Mouse (Mus musculus): ENCODE measurements around the gene Smdt1. TPM values are rescaled to one million over a fixed set of nuclear protein-coding genes. Genes with fewer than 3 reads are reported as not detected.

Gene Smdt1
- polyA plus RNA-seq, 1 experiment = 17.8 TPM

DNA sequence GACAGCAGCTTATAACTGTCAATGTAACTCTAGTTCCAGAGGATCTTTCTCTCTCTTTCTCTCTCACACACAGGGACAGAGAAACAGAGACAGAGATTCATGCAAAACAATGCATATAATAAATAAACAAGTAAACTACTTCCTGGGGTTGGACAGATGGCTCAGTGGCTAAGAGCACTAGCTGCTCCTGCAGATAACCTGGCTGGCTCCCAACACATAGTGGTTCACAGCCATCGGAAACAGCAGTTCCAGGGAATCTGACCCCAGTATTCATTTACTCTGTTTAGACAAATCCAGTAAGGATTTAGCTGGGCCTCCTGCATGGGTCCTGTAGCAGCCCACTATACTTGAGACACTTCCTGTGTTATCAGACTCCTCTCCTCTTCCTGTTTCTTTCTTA is 19.1 kb upstream of the Smdt1 start:
- H3K36me3 ChIP-seq (ENCODE audit: control insufficient read depth) = no peaks in the 10 kb centered on the region
- no peaks in the 10 kb centered on the region for H3K4me1 ChIP-seq (ENCODE audit: control insufficient read depth)
- TF ChIP-seq GATA1 (IDR thresholded peaks at IDR 0.05; ENCODE audit: low read length) (no peak), TAL1 (IDR thresholded peaks at IDR 0.05; ENCODE audit: low read length) (no peak)
- H3K27me3 ChIP-seq (ENCODE audit: control insufficient read depth) = 0 out of 2 replicates have a peak, but pooled peaks cover 4% of the 10 kb centered on the region
- peaks cover 6% of the 10 kb centered on the region for H3K9me3 ChIP-seq (ENCODE audit: control insufficient read depth, low read length)
- no peak overlapping the region for H3K4me3 ChIP-seq (replicated peaks)

DNA sequence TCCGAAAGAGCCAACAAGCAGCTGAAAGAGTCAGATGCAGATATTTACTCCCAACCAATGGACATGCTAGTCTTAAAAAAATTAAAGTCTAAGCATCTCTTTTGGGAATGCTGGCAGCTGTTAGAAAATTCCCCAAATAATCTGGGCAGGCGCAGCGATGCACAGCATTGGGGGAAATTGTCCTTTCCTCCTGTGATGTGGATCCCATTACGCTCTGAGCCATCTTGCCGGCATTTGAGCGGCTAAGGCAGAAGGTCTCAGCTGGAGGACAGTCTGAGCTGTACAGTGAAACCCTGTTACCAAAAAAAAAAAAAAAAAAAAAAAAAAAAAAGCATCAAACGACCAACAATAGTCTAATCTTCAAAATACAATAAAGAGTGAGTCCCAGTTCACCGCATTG is 16.6 kb upstream of the Smdt1 start:
- Histone ChIP-seq H3K9me3 (ENCODE audit: control insufficient read depth, low read length) (peaks cover 6% of the 10 kb centered on the region), H3K4me3 (replicated peaks) (no peak overlapping the region), H3K27me3 (ENCODE audit: control insufficient read depth) (0 out of 2 replicates have a peak, but pooled peaks cover 4% of the 10 kb centered on the region), H3K36me3 (ENCODE audit: control insufficient read depth) (no peaks in the 10 kb centered on the region), H3K4me1 (ENCODE audit: control insufficient read depth) (no peaks in the 10 kb centered on the region)
- TF ChIP-seq TAL1 (IDR thresholded peaks at IDR 0.05; ENCODE audit: low read length) (no peak), GATA1 (IDR thresholded peaks at IDR 0.05; ENCODE audit: low read length) (no peak)

DNA sequence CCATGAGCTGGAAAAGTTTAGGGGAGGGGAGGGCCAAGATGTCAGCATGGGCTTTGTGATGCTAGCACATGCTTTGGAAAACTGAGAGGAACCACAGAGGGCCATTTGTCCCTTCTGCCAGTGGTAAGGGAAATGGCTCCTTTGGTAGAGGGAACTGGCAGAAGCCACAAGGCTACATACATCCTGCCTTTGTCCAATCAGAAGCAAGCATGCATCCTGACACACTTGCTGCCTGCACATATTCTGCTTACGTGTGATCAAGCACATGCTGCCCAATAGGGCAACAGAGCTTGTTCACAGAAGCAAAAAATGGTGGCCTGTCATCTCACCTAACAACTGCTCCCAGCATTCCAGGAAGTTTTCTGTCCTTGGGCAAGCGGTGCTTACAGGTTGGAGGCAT is 13.4 kb upstream of the Smdt1 start:
- 0 out of 2 replicates have a peak, but pooled peaks cover 4% of the 10 kb centered on the region for H3K27me3 ChIP-seq (ENCODE audit: control insufficient read depth)
- H3K4me3 ChIP-seq (replicated peaks) = no peak overlapping the region
- peaks cover 6% of the 10 kb centered on the region for H3K9me3 ChIP-seq (ENCODE audit: control insufficient read depth, low read length)
- peaks cover 4% of the 10 kb centered on the region for H3K4me1 ChIP-seq (ENCODE audit: control insufficient read depth)
- H3K36me3 ChIP-seq (ENCODE audit: control insufficient read depth) = peaks cover 17% of the 10 kb centered on the region
- TF ChIP-seq GATA1 (IDR thresholded peaks at IDR 0.05; ENCODE audit: low read length) (no peak), TAL1 (IDR thresholded peaks at IDR 0.05; ENCODE audit: low read length) (no peak)

DNA sequence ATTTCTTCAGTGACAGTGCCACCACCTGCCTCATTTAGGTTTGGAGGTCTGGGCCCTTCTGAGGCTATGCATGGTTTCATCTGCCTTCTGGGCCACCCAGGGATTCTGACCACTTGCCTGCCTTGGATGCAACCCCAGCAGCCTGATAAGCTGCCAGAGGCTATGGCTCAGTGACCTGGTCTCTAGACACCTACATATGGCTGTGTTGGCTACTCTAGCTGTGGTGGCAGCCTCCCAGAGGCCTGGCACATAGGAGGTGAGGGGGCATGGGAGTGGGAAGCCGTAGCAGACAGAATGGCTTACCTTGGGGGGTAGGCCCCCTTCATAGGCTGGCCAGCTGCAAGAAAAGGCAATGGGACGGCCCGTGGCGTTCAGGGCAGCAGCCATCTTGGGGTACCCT is 3.6 kb upstream of the Smdt1 start:
- Histone ChIP-seq H3K4me3 (replicated peaks) (no peak overlapping the region), H3K36me3 (ENCODE audit: control insufficient read depth) (peaks cover 66% of the 10 kb centered on the region), H3K27me3 (ENCODE audit: control insufficient read depth) (no peaks in the 10 kb centered on the region), H3K4me1 (ENCODE audit: control insufficient read depth) (peaks cover 47% of the 10 kb centered on the region), H3K9me3 (ENCODE audit: control insufficient read depth, low read length) (no peaks in the 10 kb centered on the region)
- TF ChIP-seq GATA1 (IDR thresholded peaks at IDR 0.05; ENCODE audit: low read length) = no peak
- TF ChIP-seq TAL1 (IDR thresholded peaks at IDR 0.05; ENCODE audit: low read length) = no peak

DNA sequence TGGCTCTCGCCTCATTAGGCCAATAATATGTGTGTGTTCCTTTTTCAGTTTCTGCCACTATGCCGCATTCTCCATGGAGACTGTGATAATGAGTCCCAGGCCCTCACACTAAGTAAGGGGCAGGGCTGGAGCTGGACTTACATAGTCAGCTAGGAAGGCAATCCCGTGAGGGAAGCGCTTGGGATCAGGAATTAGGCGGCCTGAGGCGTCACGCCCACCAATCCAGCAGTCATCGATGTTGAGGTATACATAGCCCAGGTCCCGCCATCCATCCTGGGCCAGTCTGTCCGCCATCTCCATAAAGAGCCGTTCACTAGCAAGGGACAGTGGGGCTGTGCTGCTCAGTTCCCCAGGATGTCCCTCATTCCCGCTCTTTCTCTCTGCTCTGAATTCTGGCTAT is 2.1 kb upstream of the Smdt1 start:
- peaks cover 56% of the 10 kb centered on the region for H3K4me1 ChIP-seq (ENCODE audit: control insufficient read depth)
- H3K9me3 ChIP-seq (ENCODE audit: control insufficient read depth, low read length) = no peaks in the 10 kb centered on the region
- no peaks in the 10 kb centered on the region for H3K27me3 ChIP-seq (ENCODE audit: control insufficient read depth)
- H3K4me3 ChIP-seq (replicated peaks) = peak overlapping the region; percentile 30
- H3K36me3 ChIP-seq (ENCODE audit: control insufficient read depth) = peaks cover 54% of the 10 kb centered on the region
- no peak for TF ChIP-seq GATA1 (IDR thresholded peaks at IDR 0.05; ENCODE audit: low read length)
- TF ChIP-seq TAL1 (IDR thresholded peaks at IDR 0.05; ENCODE audit: low read length) = no peak

DNA sequence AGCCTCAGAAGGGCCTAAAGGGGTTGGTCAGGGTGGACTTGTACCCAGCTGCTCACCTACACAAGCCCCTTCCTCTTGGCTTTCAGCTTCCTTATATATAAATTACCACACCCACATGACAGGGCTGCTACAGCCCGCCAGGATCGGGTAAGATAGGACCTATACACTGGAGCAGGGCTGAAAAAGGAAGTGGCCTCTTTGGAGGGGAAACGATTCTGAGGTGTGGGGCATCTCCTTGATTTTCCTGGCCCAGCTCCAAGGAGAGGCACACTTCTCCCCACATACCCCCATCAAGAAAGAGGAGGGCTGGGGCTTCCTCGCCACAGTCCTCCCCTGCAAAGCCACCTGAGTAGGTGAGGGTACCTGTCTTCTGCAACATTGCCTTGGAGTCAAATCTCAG is 884 bp upstream of the Smdt1 start:
- Histone ChIP-seq H3K36me3 (ENCODE audit: control insufficient read depth) (peaks cover 52% of the 10 kb centered on the region), H3K4me3 (replicated peaks) (peak overlapping the region; percentile 91), H3K4me1 (ENCODE audit: control insufficient read depth) (peaks cover 66% of the 10 kb centered on the region), H3K9me3 (ENCODE audit: control insufficient read depth, low read length) (no peaks in the 10 kb centered on the region), H3K27me3 (ENCODE audit: control insufficient read depth) (no peaks in the 10 kb centered on the region)
- TF ChIP-seq GATA1 (IDR thresholded peaks at IDR 0.05; ENCODE audit: low read length) (no peak), TAL1 (IDR thresholded peaks at IDR 0.05; ENCODE audit: low read length) (no peak)

DNA sequence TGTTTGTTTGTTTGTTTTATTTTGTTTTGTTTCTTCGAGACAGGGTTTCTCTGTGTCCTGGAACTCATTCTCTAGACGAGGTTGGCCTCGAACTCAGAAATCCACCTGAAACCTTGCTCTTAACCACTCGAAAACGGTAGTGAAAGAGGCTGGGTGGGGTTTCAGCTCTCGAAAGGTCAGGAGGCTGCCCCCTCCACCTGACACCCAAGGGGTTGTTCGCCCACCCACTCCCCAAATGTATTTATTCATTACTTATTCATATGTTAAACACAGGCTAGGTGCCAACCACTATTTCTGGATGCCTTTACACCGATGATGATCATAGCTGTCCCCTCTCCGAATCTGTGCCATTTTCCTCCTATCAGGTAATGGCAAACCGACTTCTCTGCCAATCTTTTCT is 391 bp downstream of the Smdt1 start:
- H3K27me3 ChIP-seq (ENCODE audit: control insufficient read depth) = no peaks in the 10 kb centered on the region
- H3K36me3 ChIP-seq (ENCODE audit: control insufficient read depth) = peaks cover 54% of the 10 kb centered on the region
- peaks cover 79% of the 10 kb centered on the region for H3K4me1 ChIP-seq (ENCODE audit: control insufficient read depth)
- peak overlapping the region; percentile 91 for H3K4me3 ChIP-seq (replicated peaks)
- no peak for TF ChIP-seq TAL1 (IDR thresholded peaks at IDR 0.05; ENCODE audit: low read length)
- no peak for TF ChIP-seq GATA1 (IDR thresholded peaks at IDR 0.05; ENCODE audit: low read length)
- H3K9me3 ChIP-seq (ENCODE audit: control insufficient read depth, low read length) = peaks cover 2% of the 10 kb centered on the region; the same call in 1 of the 2 replicates

DNA sequence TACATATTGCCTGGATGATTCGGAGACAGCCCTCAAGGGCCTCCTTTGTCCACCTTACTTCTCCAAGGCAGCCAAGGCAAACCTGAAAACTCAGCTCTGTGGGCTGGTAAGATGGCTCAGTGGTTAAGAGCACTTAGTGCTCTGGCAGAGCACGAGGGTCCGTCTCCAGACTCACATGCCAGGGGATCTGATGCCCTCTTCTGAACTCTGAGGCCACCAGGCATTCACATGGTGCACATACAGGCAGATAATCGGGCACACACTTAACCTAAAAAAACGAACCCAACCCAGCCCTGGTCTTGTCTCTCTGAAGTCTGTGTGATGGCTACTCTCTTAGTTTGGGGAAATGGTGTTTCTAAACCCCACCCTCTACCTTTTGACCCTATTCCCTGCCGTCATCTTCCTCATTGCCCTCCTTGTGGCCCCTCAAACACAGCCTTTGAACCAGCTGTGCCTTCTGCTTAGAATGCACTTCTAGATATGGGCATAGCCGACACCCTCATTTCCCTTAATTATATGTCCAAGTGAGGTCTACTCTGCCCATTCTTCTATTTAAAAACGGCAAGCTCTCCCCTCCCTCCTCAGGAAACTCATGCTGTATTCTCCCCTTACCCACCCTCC is 985 bp downstream of the Smdt1 start:
- H3K4me3 ChIP-seq (replicated peaks) = peak overlapping the region; percentile 91
- H3K4me1 ChIP-seq (ENCODE audit: control insufficient read depth) = peaks cover 85% of the 10 kb centered on the region
- TF ChIP-seq GATA1 (IDR thresholded peaks at IDR 0.05; ENCODE audit: low read length) (no peak), TAL1 (IDR thresholded peaks at IDR 0.05; ENCODE audit: low read length) (no peak)
- no peaks in the 10 kb centered on the region for H3K27me3 ChIP-seq (ENCODE audit: control insufficient read depth)
- H3K9me3 ChIP-seq (ENCODE audit: control insufficient read depth, low read length) = peaks cover 2% of the 10 kb centered on the region; the same call in 1 of the 2 replicates
- H3K36me3 ChIP-seq (ENCODE audit: control insufficient read depth) = peaks cover 54% of the 10 kb centered on the region

DNA sequence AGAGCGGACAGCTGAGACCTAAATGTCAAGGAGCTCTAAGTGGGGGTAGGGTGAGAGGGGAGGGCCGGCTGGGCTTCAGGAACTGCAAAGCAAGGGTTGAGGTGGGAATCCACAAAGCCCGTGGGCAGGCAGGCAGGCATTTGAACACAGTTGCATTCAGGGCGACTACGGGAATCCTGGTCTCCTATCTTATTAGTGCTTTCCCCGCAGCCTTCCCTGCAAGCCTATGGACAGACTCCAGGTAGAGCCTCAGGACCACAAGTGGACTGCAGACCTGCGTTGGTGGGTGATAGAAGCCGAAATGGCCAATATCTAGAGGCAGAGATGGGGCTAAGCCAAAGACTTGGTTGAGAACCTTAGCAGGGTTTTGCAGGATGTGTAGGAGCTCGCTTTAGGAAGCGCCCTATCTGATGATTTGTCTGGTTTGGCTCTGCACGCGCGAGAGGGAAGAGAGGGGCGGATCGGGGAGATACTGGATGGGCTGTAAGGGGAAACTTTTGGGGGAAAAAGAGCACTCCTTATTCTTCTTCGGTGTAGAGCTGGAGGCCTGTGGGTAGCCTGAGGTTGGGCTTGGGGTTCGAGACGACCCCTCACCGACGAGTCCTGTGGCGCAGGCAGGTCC is 1.8 kb downstream of the Smdt1 start:
- H3K27me3 ChIP-seq (ENCODE audit: control insufficient read depth) = no peaks in the 10 kb centered on the region
- peaks cover 89% of the 10 kb centered on the region for H3K4me1 ChIP-seq (ENCODE audit: control insufficient read depth)
- TF ChIP-seq GATA1 (IDR thresholded peaks at IDR 0.05; ENCODE audit: low read length) (0 out of 2 replicates have a peak, but pooled peaks have one; percentile 4), TAL1 (IDR thresholded peaks at IDR 0.05; ENCODE audit: low read length) (no peak)
- H3K9me3 ChIP-seq (ENCODE audit: control insufficient read depth, low read length) = peaks cover 2% of the 10 kb centered on the region; the same call in 1 of the 2 replicates
- H3K4me3 ChIP-seq (replicated peaks) = peak overlapping the region; percentile 91
- peaks cover 54% of the 10 kb centered on the region for H3K36me3 ChIP-seq (ENCODE audit: control insufficient read depth)

Measured in erythroblast, embryonic 14.5 days (primary cell).